Mouse (Mus musculus): ENCODE results near the gene 1700029P11Rik. TPM values are rescaled to one million over a fixed set of nuclear protein-coding genes. Genes with fewer than 3 reads are reported as not detected.
A peak's percentile ranks its signal among the peaks of the same experiment; 100 is the strongest.

Gene 1700029P11Rik
- polyA plus RNA-seq, 1 experiment from 2014 or later: not detected

GRCm38 (mm10) chr15:81985267-81986161, 5.2 kb downstream of the 1700029P11Rik start:
- no peak overlapping the region for H3K9ac ChIP-seq (ENCODE audit: low read length)
- WGBS: 69% methylated on average over 2 of the region's 2 CpGs
- H3K4me1 ChIP-seq (ENCODE audit: control insufficient read depth, insufficient read depth, low read length): peaks cover 9% of the 10 kb centered on the region
- H3K4me3 ChIP-seq (ENCODE audit: low read length): no peak overlapping the region
- no peaks in the 10 kb centered on the region for H3K9me3 ChIP-seq (replicated peaks; ENCODE audit: control insufficient read depth, low read length)
- no peaks in the 10 kb centered on the region for H3K27me3 ChIP-seq (ENCODE audit: control insufficient read depth, insufficient read depth, low read length)
- H3K36me3 ChIP-seq (ENCODE audit: control insufficient read depth, insufficient read depth): no peaks in the 10 kb centered on the region
- no peak overlapping the region for H3K27ac ChIP-seq (ENCODE audit: low read length)
- H3K4me2 ChIP-seq (ENCODE audit: low read depth, low read length): no peak overlapping the region
- no peak for ATAC-seq (replicated peaks; ENCODE audit: extremely low read depth, insufficient read depth, low FRiP score)

GRCm38 (mm10) chr15:81987646-81988045, 7.3 kb downstream of the 1700029P11Rik start, which contains the start of gene Xrcc6:
Xrcc6 (plus strand) TSS chr15:81987835.
- Histone ChIP-seq H3K4me2 (ENCODE audit: low read depth, low read length) (no peak within 1 kb of the TSS), H3K36me3 (ENCODE audit: control insufficient read depth, insufficient read depth) (no peaks in the 10 kb centered on the region), H3K27ac (ENCODE audit: low read length) (no peak within 1 kb of the TSS), H3K27me3 (ENCODE audit: control insufficient read depth, insufficient read depth, low read length) (no peaks in the 10 kb centered on the region), H3K4me3 (ENCODE audit: low read length) (no peak within 1 kb of the TSS), H3K9ac (ENCODE audit: low read length) (no peak within 1 kb of the TSS), H3K9me3 (replicated peaks; ENCODE audit: control insufficient read depth, low read length) (no peaks in the 10 kb centered on the region), H3K4me1 (ENCODE audit: control insufficient read depth, insufficient read depth, low read length) (peaks cover 11% of the 10 kb centered on the region)
- 81% methylated on average over 3 of the region's 3 CpGs for WGBS
- ATAC-seq (replicated peaks; ENCODE audit: extremely low read depth, insufficient read depth, low FRiP score): no peak

GRCm38 (mm10) chr15:81989371-81990062, 9.2 kb downstream of the 1700029P11Rik start:
- peak overlapping the region; percentile 36; the same call in 1 of the 2 replicates for H3K4me2 ChIP-seq (ENCODE audit: low read depth, low read length)
- H3K36me3 ChIP-seq (ENCODE audit: control insufficient read depth, insufficient read depth): peaks cover 8% of the 10 kb centered on the region; the same call in 1 of the 2 replicates
- WGBS: 33% methylated on average over 11 of the region's 11 CpGs
- no peak overlapping the region for H3K4me3 ChIP-seq (ENCODE audit: low read length)
- peak overlapping the region; percentile 23; the same call in 1 of the 2 replicates for H3K9ac ChIP-seq (ENCODE audit: low read length)
- H3K9me3 ChIP-seq (replicated peaks; ENCODE audit: control insufficient read depth, low read length): no peaks in the 10 kb centered on the region
- peak; percentile 87 for ATAC-seq (replicated peaks; ENCODE audit: extremely low read depth, insufficient read depth, low FRiP score)
- H3K27me3 ChIP-seq (ENCODE audit: control insufficient read depth, insufficient read depth, low read length): no peaks in the 10 kb centered on the region
- peaks cover 11% of the 10 kb centered on the region for H3K4me1 ChIP-seq (ENCODE audit: control insufficient read depth, insufficient read depth, low read length)
- H3K27ac ChIP-seq (ENCODE audit: low read length): no peak overlapping the region

- no peak for ATAC-seq (replicated peaks; ENCODE audit: extremely low read depth, insufficient read depth, low FRiP score)
- Histone ChIP-seq H3K4me3 (ENCODE audit: low read length) (no peak overlapping the region), H3K36me3 (ENCODE audit: control insufficient read depth, insufficient read depth) (peaks cover 10% of the 10 kb centered on the region; the same call in 1 of the 2 replicates), H3K4me1 (ENCODE audit: control insufficient read depth, insufficient read depth, low read length) (peaks cover 11% of the 10 kb centered on the region), H3K27me3 (ENCODE audit: control insufficient read depth, insufficient read depth, low read length) (no peaks in the 10 kb centered on the region), H3K9ac (ENCODE audit: low read length) (no peak overlapping the region), H3K4me2 (ENCODE audit: low read depth, low read length) (no peak overlapping the region), H3K27ac (ENCODE audit: low read length) (no peak overlapping the region), H3K9me3 (replicated peaks; ENCODE audit: control insufficient read depth, low read length) (no peaks in the 10 kb centered on the region)
- 29% methylated on average over 7 of the region's 7 CpGs for WGBS
Measured at GRCm38 (mm10) chr15:81990549-81990948, 10.2 kb downstream of the 1700029P11Rik start.

- Histone ChIP-seq H3K9me3 (replicated peaks; ENCODE audit: control insufficient read depth, low read length) (no peaks in the 10 kb centered on the region), H3K4me2 (ENCODE audit: low read depth, low read length) (no peak overlapping the region), H3K9ac (ENCODE audit: low read length) (no peak overlapping the region), H3K36me3 (ENCODE audit: control insufficient read depth, insufficient read depth) (peaks cover 20% of the 10 kb centered on the region), H3K27ac (ENCODE audit: low read length) (no peak overlapping the region), H3K4me1 (ENCODE audit: control insufficient read depth, insufficient read depth, low read length) (peaks cover 11% of the 10 kb centered on the region), H3K27me3 (ENCODE audit: control insufficient read depth, insufficient read depth, low read length) (no peaks in the 10 kb centered on the region), H3K4me3 (ENCODE audit: low read length) (no peak overlapping the region)
- WGBS: 63% methylated on average over 6 of the region's 6 CpGs
- ATAC-seq (replicated peaks; ENCODE audit: extremely low read depth, insufficient read depth, low FRiP score): no peak
Measured at GRCm38 (mm10) chr15:81993992-81994391, 13.7 kb downstream of the 1700029P11Rik start.

- no peaks in the 10 kb centered on the region for H3K9me3 ChIP-seq (replicated peaks; ENCODE audit: control insufficient read depth, low read length)
- no peak for ATAC-seq (replicated peaks; ENCODE audit: extremely low read depth, insufficient read depth, low FRiP score)
- H3K36me3 ChIP-seq (ENCODE audit: control insufficient read depth, insufficient read depth): peaks cover 7% of the 10 kb centered on the region
- H3K4me3 ChIP-seq (ENCODE audit: low read length): no peak overlapping the region
- 84% methylated on average over 8 of the region's 8 CpGs for WGBS
- no peak overlapping the region for H3K4me2 ChIP-seq (ENCODE audit: low read depth, low read length)
- no peaks in the 10 kb centered on the region for H3K27me3 ChIP-seq (ENCODE audit: control insufficient read depth, insufficient read depth, low read length)
- H3K9ac ChIP-seq (ENCODE audit: low read length): no peak overlapping the region
- H3K4me1 ChIP-seq (ENCODE audit: control insufficient read depth, insufficient read depth, low read length): no peaks in the 10 kb centered on the region
- H3K27ac ChIP-seq (ENCODE audit: low read length): no peak overlapping the region
Measured at GRCm38 (mm10) chr15:82004257-82004656, 23.9 kb downstream of the 1700029P11Rik start.

GRCm38 (mm10) chr15:82011947-82012346, 31.6 kb downstream of the 1700029P11Rik start:
- Histone ChIP-seq H3K4me2 (ENCODE audit: low read depth, low read length) (no peak overlapping the region), H3K27ac (ENCODE audit: low read length) (no peak overlapping the region), H3K9ac (ENCODE audit: low read length) (no peak overlapping the region), H3K27me3 (ENCODE audit: control insufficient read depth, insufficient read depth, low read length) (no peaks in the 10 kb centered on the region), H3K4me3 (ENCODE audit: low read length) (no peak overlapping the region), H3K4me1 (ENCODE audit: control insufficient read depth, insufficient read depth, low read length) (peaks cover 8% of the 10 kb centered on the region), H3K9me3 (replicated peaks; ENCODE audit: control insufficient read depth, low read length) (no peaks in the 10 kb centered on the region), H3K36me3 (ENCODE audit: control insufficient read depth, insufficient read depth) (0 out of 2 replicates have a peak, but pooled peaks cover 5% of the 10 kb centered on the region)
- WGBS: 73% methylated on average over 6 of the region's 6 CpGs
- no peak for ATAC-seq (replicated peaks; ENCODE audit: extremely low read depth, insufficient read depth, low FRiP score)

- Histone ChIP-seq H3K36me3 (ENCODE audit: control insufficient read depth, insufficient read depth) (peaks cover 9% of the 10 kb centered on the region), H3K4me2 (ENCODE audit: low read depth, low read length) (peak overlapping the region; percentile 98), H3K9ac (ENCODE audit: low read length) (peak overlapping the region; percentile 96), H3K4me1 (ENCODE audit: control insufficient read depth, insufficient read depth, low read length) (peaks cover 13% of the 10 kb centered on the region), H3K27ac (ENCODE audit: low read length) (peak overlapping the region; percentile 89), H3K9me3 (replicated peaks; ENCODE audit: control insufficient read depth, low read length) (no peaks in the 10 kb centered on the region; the same call in 1 of the 2 replicates), H3K27me3 (ENCODE audit: control insufficient read depth, insufficient read depth, low read length) (no peaks in the 10 kb centered on the region), H3K4me3 (ENCODE audit: low read length) (peak overlapping the region; percentile 99)
- ATAC-seq (replicated peaks; ENCODE audit: extremely low read depth, insufficient read depth, low FRiP score): no peak
- WGBS: 19% methylated on average over 9 of the region's 9 CpGs
Measured at GRCm38 (mm10) chr15:82014745-82015391, 34.5 kb downstream of the 1700029P11Rik start.
